Mouse (Mus musculus): ENCODE measurements around the gene Tmem18. TPM values are rescaled to one million over a fixed set of nuclear protein-coding genes. Genes with fewer than 3 reads are reported as not detected.

The Tmem18 gene
- polyA plus RNA-seq, 1 experiment from 2014 or later, result 27.6 TPM

DNA sequence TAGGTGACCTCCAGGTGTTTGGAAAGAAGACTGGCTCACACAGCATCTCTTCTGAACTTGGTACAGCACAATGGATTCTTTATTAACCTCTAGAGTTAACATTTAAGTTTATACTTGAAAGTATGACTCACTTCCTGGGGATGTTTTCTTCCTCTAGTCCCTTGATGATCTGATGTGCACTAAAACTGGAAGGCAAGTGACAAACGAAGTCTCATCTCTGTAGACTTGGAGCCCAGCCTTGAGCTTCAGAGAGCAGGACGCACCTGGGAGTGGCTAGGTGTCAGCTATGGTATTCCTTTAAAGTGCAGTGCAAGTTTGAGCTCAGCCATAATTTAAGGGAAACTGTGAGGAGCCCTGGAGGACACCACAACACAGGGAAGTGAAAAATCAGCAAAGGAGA lies 15.2 kb downstream of the Tmem18 start:
- Histone ChIP-seq H3K4me1 (0 out of 2 replicates have a peak, but pooled peaks cover 8% of the 10 kb centered on the region), H3K4me3 (no peak overlapping the region), H3K27me3 (no peaks in the 10 kb centered on the region), H3K27ac (replicated peaks) (no peak overlapping the region), H3K9me3 (no peaks in the 10 kb centered on the region), H3K9ac (replicated peaks) (no peak overlapping the region), H3K4me2 (replicated peaks) (no peak overlapping the region), H3K36me3 (no peaks in the 10 kb centered on the region)
- WGBS, result 81% methylated on average over 2 of the region's 2 CpGs
- ATAC-seq (replicated peaks), result no peak

DNA sequence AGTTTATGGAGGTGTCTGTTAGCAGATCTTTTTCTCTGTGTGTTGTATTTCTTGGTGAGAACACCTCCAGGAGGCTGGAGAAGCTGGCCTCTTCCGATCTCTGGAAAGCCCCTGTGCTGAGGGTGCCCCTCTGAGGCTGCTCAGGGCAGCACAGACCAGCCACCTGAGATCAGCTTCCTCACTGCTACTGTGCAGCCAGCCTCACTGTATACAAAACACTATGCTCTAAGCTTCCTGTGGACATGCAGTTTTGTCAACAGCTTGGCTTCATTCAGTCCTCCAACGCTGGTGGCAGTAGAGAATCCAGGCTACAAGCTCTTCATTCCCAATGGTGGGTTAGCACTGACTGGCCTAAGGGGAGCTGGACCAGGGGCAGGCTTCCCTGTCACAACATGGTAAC lies 15.8 kb downstream of the Tmem18 start:
- WGBS, result 76% methylated on average over 2 of the region's 2 CpGs
- Histone ChIP-seq H3K9ac (replicated peaks) (no peak overlapping the region), H3K36me3 (no peaks in the 10 kb centered on the region), H3K27me3 (no peaks in the 10 kb centered on the region), H3K4me1 (0 out of 2 replicates have a peak, but pooled peaks cover 9% of the 10 kb centered on the region), H3K4me2 (replicated peaks) (no peak overlapping the region), H3K27ac (replicated peaks) (no peak overlapping the region), H3K9me3 (no peaks in the 10 kb centered on the region), H3K4me3 (no peak overlapping the region)
- ATAC-seq (replicated peaks), result no peak

DNA sequence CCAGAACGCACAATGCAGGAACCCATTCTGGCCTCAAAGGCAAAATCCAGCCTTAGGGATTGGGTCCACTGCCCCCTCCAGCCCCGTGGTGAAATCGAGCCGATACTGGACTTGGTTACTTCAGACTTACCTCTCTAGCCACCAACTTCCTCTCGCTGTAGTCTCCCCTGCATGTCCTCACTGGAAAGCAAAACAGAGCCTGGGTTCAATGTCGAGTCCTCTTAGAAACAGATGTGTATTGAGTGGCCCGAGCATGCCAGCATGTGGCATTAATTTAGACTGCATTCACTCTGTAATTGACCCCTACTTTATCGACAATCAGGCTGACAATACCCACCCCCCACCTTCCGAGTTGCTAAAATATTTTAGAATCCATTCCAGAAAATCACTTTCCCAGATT lies 19.8 kb downstream of the Tmem18 start:
- no peak overlapping the region for H3K4me2 ChIP-seq (replicated peaks)
- H3K4me3 ChIP-seq, result no peak overlapping the region
- no peaks in the 10 kb centered on the region for H3K27me3 ChIP-seq
- 0 out of 2 replicates have a peak, but pooled peaks cover 9% of the 10 kb centered on the region for H3K4me1 ChIP-seq
- H3K9ac ChIP-seq (replicated peaks), result no peak overlapping the region
- 44% methylated on average over 9 of the region's 9 CpGs for WGBS
- no peaks in the 10 kb centered on the region for H3K36me3 ChIP-seq
- no peak overlapping the region for H3K27ac ChIP-seq (replicated peaks)
- H3K9me3 ChIP-seq, result no peaks in the 10 kb centered on the region
- no peak for ATAC-seq (replicated peaks)

DNA sequence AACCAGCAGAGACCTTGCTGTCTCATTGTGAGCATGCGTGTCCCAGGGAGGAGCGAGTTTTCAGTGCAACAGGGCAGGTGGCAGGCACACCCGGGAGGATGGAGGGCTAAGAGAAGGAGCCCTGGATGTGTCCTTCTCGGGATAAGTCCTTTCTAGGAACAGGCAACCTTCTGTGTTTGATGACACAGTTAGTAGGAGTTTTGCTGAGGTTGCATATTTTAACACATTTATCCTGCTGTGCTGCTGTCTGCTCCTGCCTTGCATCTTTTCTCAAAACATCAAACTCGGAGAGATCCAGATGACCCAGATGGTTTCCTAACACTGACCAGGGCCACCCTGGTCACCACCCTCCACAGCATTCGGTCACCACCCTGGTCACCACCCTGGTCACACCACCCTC lies 20.6 kb downstream of the Tmem18 start:
- Histone ChIP-seq H3K4me1 (0 out of 2 replicates have a peak, but pooled peaks cover 9% of the 10 kb centered on the region), H3K9me3 (no peaks in the 10 kb centered on the region), H3K36me3 (no peaks in the 10 kb centered on the region), H3K4me3 (no peak overlapping the region), H3K27me3 (no peaks in the 10 kb centered on the region), H3K9ac (replicated peaks) (no peak overlapping the region), H3K4me2 (replicated peaks) (no peak overlapping the region), H3K27ac (replicated peaks) (no peak overlapping the region)
- ATAC-seq (replicated peaks), result no peak
- WGBS, result 84% methylated on average over 6 of the region's 6 CpGs

DNA sequence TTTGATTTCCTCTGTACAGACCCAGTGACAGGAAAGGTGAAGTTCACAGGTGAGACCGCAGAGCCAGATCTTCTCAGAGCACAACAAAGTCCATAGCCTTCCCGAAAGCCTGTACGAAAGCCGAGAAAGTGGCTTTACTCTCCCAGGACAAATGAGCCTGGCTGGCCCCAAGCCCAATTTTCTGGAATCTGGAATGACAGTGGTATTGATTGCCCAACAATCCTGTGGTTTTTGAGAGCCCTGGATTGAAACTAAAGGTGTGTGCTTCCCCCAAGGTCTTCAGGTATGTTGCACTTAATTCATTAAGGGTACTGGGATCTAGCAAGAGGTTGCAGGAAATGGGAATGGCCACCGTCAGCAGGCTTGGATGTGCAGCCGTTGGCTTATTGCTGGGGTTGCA lies 21.7 kb downstream of the Tmem18 start:
- ATAC-seq (replicated peaks), result no peak
- no peak overlapping the region for H3K9ac ChIP-seq (replicated peaks)
- H3K27me3 ChIP-seq, result no peaks in the 10 kb centered on the region
- no peak overlapping the region for H3K4me3 ChIP-seq
- 92% methylated on average over 6 of the region's 6 CpGs for WGBS
- no peak overlapping the region for H3K27ac ChIP-seq (replicated peaks)
- H3K4me2 ChIP-seq (replicated peaks), result no peak overlapping the region
- H3K36me3 ChIP-seq, result no peaks in the 10 kb centered on the region
- H3K4me1 ChIP-seq, result 0 out of 2 replicates have a peak, but pooled peaks cover 9% of the 10 kb centered on the region
- H3K9me3 ChIP-seq, result no peaks in the 10 kb centered on the region

DNA sequence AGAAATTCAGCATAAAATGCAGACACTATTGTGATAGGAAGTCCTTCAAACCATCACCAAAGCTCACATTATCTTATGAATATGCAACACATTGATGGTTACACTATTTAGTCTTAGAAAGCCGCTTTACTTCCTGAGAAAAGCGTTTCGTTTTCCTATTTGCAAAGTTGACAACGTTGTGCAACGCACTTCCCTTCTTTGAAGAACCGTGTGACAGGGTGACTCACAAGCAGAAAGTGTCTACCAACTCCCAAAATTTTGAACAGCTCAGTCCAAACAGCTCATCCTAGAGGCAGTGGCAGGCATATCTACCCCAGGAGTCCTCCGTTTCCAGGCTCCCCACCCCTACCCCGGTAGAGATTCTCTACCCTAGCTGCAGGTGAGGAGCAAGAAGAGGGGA lies 22.5 kb downstream of the Tmem18 start:
- no peaks in the 10 kb centered on the region for H3K9me3 ChIP-seq
- H3K36me3 ChIP-seq, result no peaks in the 10 kb centered on the region
- 72% methylated on average over 8 of the region's 8 CpGs for WGBS
- H3K4me1 ChIP-seq, result 0 out of 2 replicates have a peak, but pooled peaks cover 9% of the 10 kb centered on the region
- no peak for ATAC-seq (replicated peaks)
- no peaks in the 10 kb centered on the region for H3K27me3 ChIP-seq
- no peak overlapping the region for H3K4me3 ChIP-seq
- H3K4me2 ChIP-seq (replicated peaks), result no peak overlapping the region
- no peak overlapping the region for H3K27ac ChIP-seq (replicated peaks)
- no peak overlapping the region for H3K9ac ChIP-seq (replicated peaks)

DNA sequence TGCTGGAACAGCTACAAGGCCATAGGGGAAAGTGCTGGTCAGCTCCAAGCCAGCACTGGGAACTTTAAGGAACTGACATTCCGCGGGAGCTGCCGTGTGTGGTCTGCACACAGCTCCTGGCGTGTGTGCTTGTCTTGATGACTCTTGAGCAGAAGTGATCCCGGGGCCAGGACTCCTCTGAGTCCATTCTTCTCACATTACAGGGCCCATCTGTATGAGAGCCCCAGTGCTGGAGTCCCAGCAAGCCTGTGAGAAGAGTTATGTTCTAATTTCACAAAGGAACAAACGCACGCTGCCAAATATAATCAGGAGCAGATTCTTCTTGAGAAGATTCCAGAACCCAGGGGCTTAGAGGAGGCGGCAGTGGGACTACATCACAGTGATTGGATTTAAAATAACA lies 34.2 kb downstream of the Tmem18 start:
- Histone ChIP-seq H3K9me3 (no peaks in the 10 kb centered on the region), H3K27ac (replicated peaks) (no peak overlapping the region), H3K4me3 (no peak overlapping the region), H3K9ac (replicated peaks) (no peak overlapping the region), H3K4me1 (no peaks in the 10 kb centered on the region), H3K36me3 (no peaks in the 10 kb centered on the region), H3K4me2 (replicated peaks) (no peak overlapping the region), H3K27me3 (no peaks in the 10 kb centered on the region)
- WGBS, result 69% methylated on average over 8 of the region's 8 CpGs
- ATAC-seq (replicated peaks), result no peak

DNA sequence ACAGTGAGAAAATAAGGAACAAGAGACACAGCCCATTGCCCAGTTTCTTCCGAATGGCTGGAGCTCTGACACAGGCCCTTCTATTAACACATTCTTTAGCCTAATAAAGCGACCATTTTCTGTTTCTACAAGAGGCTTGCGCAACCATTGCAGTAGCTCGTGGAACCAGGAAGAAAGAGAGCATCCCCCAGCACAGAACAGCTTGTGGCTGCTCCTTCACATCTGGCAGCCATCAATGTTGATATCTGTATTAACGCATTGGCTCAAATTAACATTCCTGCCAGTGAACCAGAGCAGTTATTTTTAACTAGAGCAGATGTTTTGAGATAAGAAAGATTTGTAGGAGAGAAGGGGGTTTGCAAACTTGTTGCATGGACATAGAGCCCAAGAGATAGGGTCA lies 44.2 kb downstream of the Tmem18 start:
- H3K4me2 ChIP-seq (replicated peaks), result no peak overlapping the region
- ATAC-seq (replicated peaks), result no peak
- H3K4me3 ChIP-seq, result no peak overlapping the region
- no peaks in the 10 kb centered on the region for H3K9me3 ChIP-seq
- no peaks in the 10 kb centered on the region for H3K36me3 ChIP-seq
- WGBS, result 78% methylated on average over 5 of the region's 5 CpGs
- H3K4me1 ChIP-seq, result no peaks in the 10 kb centered on the region
- H3K27ac ChIP-seq (replicated peaks), result no peak overlapping the region
- H3K9ac ChIP-seq (replicated peaks), result no peak overlapping the region
- H3K27me3 ChIP-seq, result no peaks in the 10 kb centered on the region

DNA sequence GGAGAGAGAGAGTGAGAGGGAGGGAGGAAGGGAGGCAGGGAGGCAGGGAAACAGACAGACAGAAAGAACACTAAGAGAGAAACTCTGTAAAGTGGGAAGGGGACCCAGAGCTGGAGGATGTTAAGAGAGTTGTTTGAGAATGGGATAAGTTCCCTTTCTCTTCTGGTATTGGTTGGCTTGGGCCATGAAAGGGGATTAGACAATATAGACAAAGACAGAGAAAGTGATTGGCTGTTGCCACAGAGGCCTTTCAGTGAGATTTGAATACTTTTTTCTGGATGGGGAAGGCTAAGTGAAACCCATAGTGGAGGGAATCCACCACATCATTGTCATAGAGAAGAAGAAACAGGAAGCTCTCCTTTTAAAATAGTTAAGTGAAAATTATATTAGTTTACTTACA lies 50.3 kb downstream of the Tmem18 start:
- Histone ChIP-seq H3K27ac (replicated peaks) (no peak overlapping the region), H3K27me3 (no peaks in the 10 kb centered on the region), H3K36me3 (no peaks in the 10 kb centered on the region), H3K9ac (replicated peaks) (no peak overlapping the region), H3K9me3 (no peaks in the 10 kb centered on the region), H3K4me2 (replicated peaks) (no peak overlapping the region), H3K4me3 (no peak overlapping the region), H3K4me1 (no peaks in the 10 kb centered on the region)
- ATAC-seq (replicated peaks), result no peak

Small RNAs within 50 kb of the gene (microRNA-seq; reads per million reads assigned to microRNA genes)
- gene Gm25243, result not detected

Other genes starting within 250 kb of the Tmem18 start
- 2.1 and 3.3 TPM in 2 replicates for gene Sntg2, start 211.1 kb upstream of the Tmem18 start, polyA plus RNA-seq (2015; fragmentation: Nextera tagmentation; extraction: Ambion mirVana)